Mouse (Mus musculus) hindbrain, embryonic 12.5 days (tissue): ENCODE data around the gene Gimap1. TPM values are rescaled to one million over a fixed set of nuclear protein-coding genes. Genes with fewer than 3 reads are reported as not detected.

ENCODE experiments used
- ATAC-seq: fragments of 200-750 bp; cut with Nextera tagmentation; 2 replicates; pipeline ENCODE4 v1.8.0; 2017; ENCODE audit warnings: moderate TSS enrichment; ENCODE audit not compliant: low FRiP score
- H3K27ac ChIP-seq: fragments of 300-500 bp; sonication (generic); 2 replicates; pipeline ENCODE4 v1.5.1; 2016; ENCODE audit warnings: mild to moderate bottlenecking
- H3K27me3 ChIP-seq: fragments of 300-500 bp; sonication (generic); 2 replicates; pipeline ENCODE4 v1.6.1; 2016; ENCODE audit warnings: mild to moderate bottlenecking
- H3K36me3 ChIP-seq: fragments of 300-500 bp; sonication (generic); 2 replicates; pipeline ENCODE4 v1.6.1; 2016; ENCODE audit warnings: mild to moderate bottlenecking
- H3K4me1 ChIP-seq: fragments of 300-500 bp; sonication (generic); 2 replicates; pipeline ENCODE4 v1.6.1; 2016
- H3K4me2 ChIP-seq: fragments of 300-500 bp; sonication (generic); replicated peaks from 2 replicates; pipeline ENCODE4 v1.6.1; 2016; ENCODE audit warnings: mild to moderate bottlenecking
- H3K4me3 ChIP-seq: fragments of 300-500 bp; sonication (generic); 2 replicates; pipeline ENCODE4 v1.5.1; 2016; ENCODE audit warnings: mild to moderate bottlenecking
- H3K9ac ChIP-seq: fragments of 300-500 bp; sonication (generic); 2 replicates; pipeline ENCODE4 v1.6.1; 2016; ENCODE audit warnings: mild to moderate bottlenecking, moderate library complexity
- H3K9me3 ChIP-seq: fragments of 300-500 bp; sonication (generic); replicated peaks from 2 replicates; pipeline ENCODE4 v1.6.1; 2016; ENCODE audit warnings: mild to moderate bottlenecking
- WGBS: fragments of 180-500 bp; shearing (Covaris S2); methylation state at CpG from one replicate; pipeline ENCODE4 v1.1.7; 2016; 5-methylcytosine and 5-hydroxymethylcytosine counted together
- polyA plus RNA-seq: library from polyadenylated mRNA; unstranded; fragments of >200 nt; fragmentation: Nextera tagmentation; extraction: Ambion mirVana; gene quantifications from 2 replicates; pipeline ENCODE4 v1.2.1, GENCODE M21; 2016

Gene Gimap1
- polyA plus RNA-seq, 1 experiment from 2014 or later: 6.7 TPM

DNA sequence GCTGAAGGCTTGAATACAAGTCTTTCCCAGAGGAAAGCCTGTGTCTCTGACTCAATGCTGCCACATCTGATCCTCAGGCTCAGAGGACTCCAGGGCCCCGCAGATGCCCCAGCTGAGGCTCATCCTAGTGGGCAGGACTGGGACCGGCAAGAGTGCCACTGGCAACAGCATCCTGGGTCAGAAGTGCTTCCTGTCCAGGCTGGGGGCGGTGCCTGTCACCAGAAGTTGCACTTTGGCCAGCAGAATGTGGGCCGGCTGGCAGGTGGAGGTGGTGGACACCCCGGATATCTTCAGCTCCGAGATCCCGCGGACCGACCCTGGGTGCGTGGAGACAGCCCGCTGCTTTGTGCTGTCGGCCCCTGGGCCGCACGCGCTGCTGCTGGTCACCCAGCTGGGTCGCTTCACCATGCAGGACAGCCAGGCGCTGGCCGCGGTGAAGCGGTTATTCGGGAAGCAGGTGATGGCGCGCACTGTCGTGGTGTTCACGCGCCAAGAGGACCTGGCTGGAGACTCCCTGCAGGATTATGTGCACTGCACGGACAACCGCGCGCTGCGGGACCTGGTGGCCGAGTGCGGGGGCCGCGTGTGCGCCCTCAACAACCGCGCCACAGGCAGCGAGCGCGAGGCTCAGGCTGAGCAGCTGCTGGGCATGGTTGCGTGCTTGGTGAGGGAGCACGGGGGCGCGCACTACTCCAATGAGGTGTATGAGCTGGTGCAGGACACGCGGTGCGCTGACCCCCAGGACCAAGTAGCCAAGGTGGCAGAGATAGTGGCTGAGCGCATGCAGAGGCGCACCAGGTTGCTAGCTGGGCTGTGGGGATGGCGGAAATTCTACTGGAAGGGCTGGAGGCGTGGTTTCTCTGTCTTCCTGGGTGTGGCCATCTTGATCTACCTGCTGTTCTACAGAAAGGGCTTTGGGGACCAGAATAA lies 3.8 kb downstream of the Gimap1 start:
- Histone ChIP-seq H3K4me3 (peak overlapping the region; percentile 50), H3K36me3 (no peaks in the 10 kb centered on the region), H3K27me3 (peaks cover 41% of the 10 kb centered on the region), H3K9me3 (no peaks in the 10 kb centered on the region), H3K4me2 (peak overlapping the region; percentile 77), H3K9ac (peak overlapping the region; percentile 56), H3K27ac (no peak overlapping the region), H3K4me1 (peaks cover 13% of the 10 kb centered on the region)
- 2% methylated on average over 52 of the region's 52 CpGs for WGBS
- ATAC-seq: peak; percentile 67; the same call in 1 of the 2 replicates

DNA sequence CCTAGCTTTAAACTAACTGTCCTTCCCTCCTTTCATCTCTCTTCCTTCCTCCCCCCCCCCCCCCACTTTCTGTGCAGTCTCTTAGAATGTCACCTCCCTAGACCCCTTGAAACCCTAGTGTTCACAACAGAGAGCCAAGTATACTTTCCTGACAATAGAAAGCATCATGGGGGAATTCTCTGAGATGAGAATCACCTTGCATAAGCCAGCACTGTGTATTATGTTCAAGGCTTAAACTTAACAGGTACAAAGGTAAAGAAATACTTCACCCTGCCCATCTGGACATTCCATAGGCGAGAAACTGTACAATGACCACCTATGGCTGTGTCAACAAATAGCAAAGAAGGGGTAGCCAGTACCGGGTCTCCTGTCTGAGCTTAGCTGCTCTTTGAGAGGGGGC lies 6.6 kb downstream of the Gimap1 start:
- Histone ChIP-seq H3K36me3 (no peaks in the 10 kb centered on the region), H3K9me3 (no peaks in the 10 kb centered on the region), H3K4me3 (no peak overlapping the region), H3K27me3 (peaks cover 40% of the 10 kb centered on the region), H3K27ac (no peak overlapping the region), H3K4me1 (peaks cover 13% of the 10 kb centered on the region), H3K9ac (no peak overlapping the region), H3K4me2 (no peak overlapping the region)
- no peak for ATAC-seq
- 51% methylated on average over 2 of the region's 2 CpGs for WGBS

DNA sequence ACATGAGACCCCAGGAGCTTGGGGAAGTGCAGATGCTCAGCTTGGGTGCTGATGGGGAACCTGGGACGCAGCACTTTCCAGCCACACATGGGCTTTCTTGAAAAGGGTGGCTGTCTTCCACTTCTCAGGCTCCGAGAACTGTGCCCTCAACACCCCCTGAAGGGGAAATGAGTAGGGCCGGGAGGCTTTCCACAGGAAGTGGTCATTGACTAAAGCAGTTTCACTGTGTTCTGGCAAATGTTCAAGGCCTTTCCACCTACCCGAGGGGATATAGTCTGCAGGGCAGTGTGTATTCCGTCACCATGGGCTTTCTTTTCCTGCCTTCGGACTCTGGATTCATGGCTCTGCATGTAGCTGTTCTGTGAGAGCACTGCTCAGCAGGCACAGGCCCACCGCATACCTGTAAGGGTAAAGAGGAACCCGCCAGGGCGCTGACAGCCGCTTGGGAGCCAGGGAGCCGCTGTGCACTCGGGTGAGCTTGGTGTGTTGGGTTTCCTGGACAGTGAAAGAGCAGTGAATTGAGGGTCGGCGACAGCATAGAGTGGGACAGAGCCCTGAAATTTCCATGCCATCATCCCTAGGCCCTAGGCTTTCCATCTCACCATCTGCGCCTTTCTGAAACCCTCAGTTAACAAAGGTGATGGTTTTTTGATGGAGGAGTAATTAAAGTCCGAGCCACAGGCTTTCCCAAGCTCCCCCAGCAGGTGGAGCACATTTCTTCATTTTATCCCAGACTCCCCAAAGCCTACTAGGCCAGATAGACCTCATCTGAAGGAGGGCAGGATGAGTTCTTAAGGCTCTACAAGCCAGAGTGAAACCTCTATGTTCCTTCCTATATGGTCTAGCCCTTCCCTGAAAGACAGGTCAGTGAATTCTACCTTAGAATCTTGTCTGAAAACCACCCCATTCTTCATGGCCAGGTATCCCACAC lies 7.4 kb downstream of the Gimap1 start, which contains the start of gene Gimap5:
Gene Gimap5, plus strand, starts transcription at position 239 of the 931 bp plus-strand sequence.
- WGBS: 41% methylated on average over 16 of the region's 16 CpGs
- Histone ChIP-seq H3K4me1 (peaks cover 13% of the 10 kb centered on the region), H3K36me3 (no peaks in the 10 kb centered on the region), H3K27me3 (peaks cover 32% of the 10 kb centered on the region), H3K27ac (no peak within 1 kb of the TSS), H3K9ac (no peak within 1 kb of the TSS), H3K4me2 (peak within 1 kb of the TSS; percentile 24), H3K4me3 (no peak within 1 kb of the TSS), H3K9me3 (no peaks in the 10 kb centered on the region)
- ATAC-seq: no peak

DNA sequence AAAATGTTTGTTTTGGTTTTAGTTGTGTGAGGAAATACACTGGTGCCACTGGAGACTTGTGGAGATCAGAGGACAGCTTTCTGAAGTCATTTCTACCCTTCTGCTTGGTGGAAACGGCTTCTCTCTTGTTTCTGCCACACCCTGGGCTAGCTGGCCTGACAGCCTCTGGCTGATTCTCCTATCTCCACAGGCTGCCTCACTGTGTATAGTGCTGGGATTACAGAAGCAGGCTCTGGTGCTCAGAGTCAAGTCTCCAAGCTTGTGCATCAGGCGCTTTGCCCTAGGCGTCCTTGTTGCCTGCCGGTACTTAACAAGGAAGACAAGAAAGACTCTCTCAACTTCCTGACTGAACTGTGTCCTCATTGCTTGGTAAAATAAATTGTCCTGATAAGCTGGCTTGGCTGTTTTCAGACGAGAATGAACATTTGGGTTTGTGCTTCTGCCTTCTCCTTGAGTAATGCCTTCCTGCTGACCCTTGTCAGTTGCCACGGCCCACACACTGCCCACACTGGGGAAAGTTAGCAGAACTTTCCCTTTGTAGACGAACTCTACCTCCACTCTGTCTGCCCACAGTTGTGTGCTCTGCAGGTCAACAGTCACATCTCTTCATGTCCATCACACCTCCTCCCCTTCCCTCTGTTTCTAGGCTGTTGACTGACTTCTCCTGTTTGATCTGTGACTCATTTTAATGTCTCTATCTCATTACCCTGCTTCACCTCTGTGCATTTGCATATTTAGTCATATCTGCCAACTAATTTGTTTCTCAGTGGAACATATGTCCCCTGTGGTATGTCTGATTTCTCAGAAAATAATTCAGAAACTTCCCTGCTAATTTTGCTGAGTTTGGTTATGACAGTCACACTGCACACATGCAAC lies 8.5 kb downstream of the Gimap1 start:
- no peak for ATAC-seq
- WGBS: 81% methylated on average over 7 of the region's 7 CpGs

DNA sequence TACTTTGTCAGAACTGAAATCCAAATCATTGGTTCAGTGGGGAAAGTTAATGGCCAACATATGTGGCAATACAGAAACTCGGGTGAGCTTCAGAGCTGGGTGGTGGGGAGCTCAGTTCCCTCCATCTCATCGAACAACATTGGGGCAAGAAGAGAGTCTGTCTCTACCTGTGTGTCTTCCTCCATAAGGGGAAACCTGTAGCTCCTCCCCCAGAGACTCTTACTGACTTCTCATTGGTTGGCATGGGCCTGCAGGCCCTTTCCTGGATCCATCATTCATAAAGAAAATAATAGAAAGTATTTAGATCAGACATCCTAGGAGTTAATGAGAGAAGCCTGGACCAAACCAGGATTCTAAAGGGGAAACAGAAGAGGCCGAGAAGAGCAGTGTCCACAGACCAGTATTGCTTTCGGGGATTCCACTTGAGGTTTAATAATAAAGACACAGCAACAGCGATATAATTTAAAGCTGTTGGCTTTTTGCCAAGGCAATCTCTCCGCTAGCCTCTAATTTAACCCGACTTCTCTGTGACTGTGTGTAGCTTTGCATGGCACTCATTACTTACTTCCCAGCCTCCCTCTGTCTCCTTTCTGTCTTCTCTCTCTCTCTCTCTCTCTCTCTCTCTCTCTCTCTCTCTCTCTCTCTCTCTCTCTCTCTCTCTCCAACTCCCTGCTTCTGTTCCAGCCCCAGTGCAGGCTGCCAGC lies 24.9 kb downstream of the Gimap1 start:
- no peak for ATAC-seq
- Histone ChIP-seq H3K27ac (no peak overlapping the region), H3K9ac (no peak overlapping the region)

More for the DNA sequence above, 8.5 kb downstream of the Gimap1 start:
- Histone ChIP-seq H3K4me3 (no peak overlapping the region), H3K4me1 (peaks cover 8% of the 10 kb centered on the region), H3K27ac (no peak overlapping the region), H3K9ac (no peak overlapping the region), H3K27me3 (peaks cover 21% of the 10 kb centered on the region), H3K4me2 (no peak overlapping the region), H3K36me3 (no peaks in the 10 kb centered on the region), H3K9me3 (no peaks in the 10 kb centered on the region)

DNA sequence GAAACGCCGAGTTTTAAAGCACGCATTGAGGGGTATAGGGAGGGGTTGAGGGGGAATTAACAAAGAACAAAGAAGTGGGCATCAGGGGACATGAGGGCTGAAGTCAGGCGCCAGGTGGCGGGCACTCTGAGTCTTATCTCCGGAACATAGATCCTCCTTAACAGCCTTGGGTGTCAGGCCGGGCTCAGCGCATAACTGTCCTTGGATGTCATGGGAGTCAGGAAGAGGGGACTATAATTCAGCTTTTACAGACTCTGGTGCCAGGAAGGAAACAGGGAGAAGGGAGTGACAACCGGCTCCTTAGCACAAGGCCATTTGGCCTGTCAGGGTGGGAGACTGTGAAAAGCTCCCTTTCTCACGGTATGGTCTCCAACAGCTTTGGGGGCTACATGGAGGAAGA lies 25.6 kb downstream of the Gimap1 start:
- Histone ChIP-seq H3K36me3 (no peaks in the 10 kb centered on the region), H3K27me3 (no peaks in the 10 kb centered on the region), H3K9ac (no peak overlapping the region), H3K27ac (no peak overlapping the region), H3K4me3 (no peak overlapping the region), H3K4me1 (no peaks in the 10 kb centered on the region), H3K9me3 (no peaks in the 10 kb centered on the region; the same call in 1 of the 2 replicates), H3K4me2 (no peak overlapping the region)
- ATAC-seq: no peak
- WGBS: 94% methylated on average over 10 of the region's 10 CpGs

More for the DNA sequence above, 24.9 kb downstream of the Gimap1 start:
- Histone ChIP-seq H3K4me2 (no peak overlapping the region), H3K27me3 (no peaks in the 10 kb centered on the region), H3K36me3 (no peaks in the 10 kb centered on the region), H3K9me3 (no peaks in the 10 kb centered on the region; the same call in 1 of the 2 replicates), H3K4me3 (no peak overlapping the region), H3K4me1 (no peaks in the 10 kb centered on the region)
- 86% methylated on average over 7 of the region's 7 CpGs for WGBS

DNA sequence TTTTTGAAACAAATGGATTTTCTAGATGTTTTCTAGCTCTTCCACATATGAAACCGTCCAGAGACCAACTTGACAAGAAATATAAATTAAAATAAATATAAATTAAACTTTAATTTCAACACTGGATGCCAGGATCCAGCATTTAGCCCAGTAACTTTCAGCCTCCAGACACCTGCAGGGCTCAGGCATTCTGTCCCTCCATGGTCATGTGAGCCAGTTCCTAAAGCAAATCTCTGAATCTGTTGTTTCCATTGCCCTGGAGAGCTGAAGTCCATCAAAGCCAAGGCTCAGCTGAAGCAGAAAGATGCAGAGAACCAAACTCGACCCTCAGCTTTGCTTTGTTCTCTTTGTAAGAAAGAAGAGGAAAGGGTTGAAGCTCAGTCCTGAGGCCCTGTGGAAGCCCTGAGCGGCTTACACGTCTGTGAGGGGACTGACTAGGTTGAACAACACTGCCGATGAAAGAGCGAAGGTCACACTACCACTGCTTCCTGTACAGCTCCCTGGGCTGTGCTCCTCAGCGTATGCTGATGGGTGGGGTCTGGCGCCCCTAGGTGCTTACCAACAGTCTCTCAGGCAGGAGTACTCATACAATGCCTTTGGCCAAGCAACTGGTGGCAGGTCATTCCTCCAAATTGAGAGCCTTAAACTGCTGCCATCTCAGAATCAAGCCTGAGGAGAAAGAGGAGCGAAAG lies 29.5 kb downstream of the Gimap1 start:
- no peak for ATAC-seq
- Histone ChIP-seq H3K9ac (no peak overlapping the region), H3K4me2 (no peak overlapping the region), H3K36me3 (no peaks in the 10 kb centered on the region), H3K4me3 (no peak overlapping the region), H3K4me1 (0 out of 2 replicates have a peak, but pooled peaks cover 4% of the 10 kb centered on the region), H3K9me3 (no peaks in the 10 kb centered on the region; the same call in 1 of the 2 replicates), H3K27me3 (no peaks in the 10 kb centered on the region), H3K27ac (no peak overlapping the region)
- 73% methylated on average over 9 of the region's 9 CpGs for WGBS

DNA sequence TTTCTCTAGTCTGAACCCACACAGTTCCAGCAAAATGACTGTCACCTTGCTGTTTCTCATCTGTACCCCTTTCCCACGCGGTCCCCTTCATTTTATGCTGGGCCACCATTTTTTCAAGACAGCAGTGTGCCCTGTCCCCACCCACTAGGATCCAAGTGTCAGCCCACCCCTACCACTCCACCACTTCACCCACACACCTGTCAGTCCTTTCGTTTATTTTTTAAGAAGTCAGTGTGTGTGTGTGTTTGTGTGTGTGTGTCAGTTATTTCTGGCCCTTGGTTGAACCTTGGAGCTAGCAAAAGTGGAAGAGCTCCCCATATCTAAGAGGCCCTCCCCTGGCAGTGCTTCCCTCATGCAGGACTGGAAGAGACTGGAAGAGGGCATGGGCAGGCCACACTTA lies 30.1 kb downstream of the Gimap1 start:
- Histone ChIP-seq H3K9ac (no peak overlapping the region), H3K9me3 (no peaks in the 10 kb centered on the region; the same call in 1 of the 2 replicates), H3K36me3 (no peaks in the 10 kb centered on the region), H3K4me1 (0 out of 2 replicates have a peak, but pooled peaks cover 4% of the 10 kb centered on the region), H3K27ac (no peak overlapping the region), H3K27me3 (no peaks in the 10 kb centered on the region), H3K4me2 (no peak overlapping the region), H3K4me3 (no peak overlapping the region)
- no peak for ATAC-seq
- WGBS: 89% methylated on average over 3 of the region's 3 CpGs

DNA sequence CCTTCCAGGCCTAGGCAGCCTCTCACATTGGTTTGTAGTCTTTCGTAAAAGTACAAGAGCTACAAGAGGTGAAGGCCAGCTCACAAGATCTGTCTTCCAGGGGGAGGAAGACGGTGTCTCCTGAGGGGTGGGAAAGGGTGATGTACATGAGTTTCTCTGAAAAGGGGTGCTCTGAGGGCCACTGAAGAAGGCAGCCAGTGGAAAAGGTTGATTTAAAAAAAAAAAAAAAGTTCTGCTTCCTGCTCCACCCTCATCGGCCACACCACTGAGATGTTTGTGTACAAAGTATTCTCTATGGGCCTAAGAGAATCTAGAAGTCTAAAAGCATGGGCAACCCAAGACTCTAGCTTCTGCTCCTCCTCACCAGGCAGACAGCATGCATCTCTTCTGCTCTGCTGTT lies 31.8 kb downstream of the Gimap1 start, which contains the start of gene Gimap3:
Gene Gimap3, minus strand, starts transcription at position 156 of the 400 bp plus-strand sequence.
- no peak within 1 kb of the TSS for H3K9ac ChIP-seq
- WGBS: 89% methylated on average over 3 of the region's 3 CpGs
- H3K4me3 ChIP-seq: no peak within 1 kb of the TSS
- H3K4me1 ChIP-seq: 0 out of 2 replicates have a peak, but pooled peaks cover 4% of the 10 kb centered on the region
- H3K27me3 ChIP-seq: no peaks in the 10 kb centered on the region
- H3K9me3 ChIP-seq: no peaks in the 10 kb centered on the region
- H3K27ac ChIP-seq: no peak within 1 kb of the TSS
- no peak within 1 kb of the TSS for H3K4me2 ChIP-seq
- no peak for ATAC-seq
- no peaks in the 10 kb centered on the region for H3K36me3 ChIP-seq

DNA sequence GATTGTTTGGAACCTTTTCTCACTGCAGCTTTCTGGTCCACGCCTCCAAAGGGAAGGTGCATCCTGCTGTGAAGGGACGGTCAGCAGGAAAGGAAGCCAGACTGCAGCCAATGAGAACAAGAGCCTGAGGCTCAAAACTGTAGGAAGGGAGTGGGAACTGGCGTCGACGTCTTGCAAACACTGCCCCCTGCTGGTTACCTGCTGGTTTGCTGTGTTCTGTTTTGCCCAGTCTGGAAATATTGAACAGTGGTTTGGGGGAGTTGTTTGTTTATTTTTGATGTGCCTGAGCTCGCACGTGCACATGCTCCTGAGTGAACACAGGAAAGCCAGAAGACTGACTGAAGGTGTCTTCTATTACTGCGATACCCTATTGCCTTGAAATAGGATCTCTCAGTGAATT lies 33.2 kb downstream of the Gimap1 start:
- ATAC-seq: no peak
- Histone ChIP-seq H3K4me3 (no peak overlapping the region), H3K4me2 (no peak overlapping the region), H3K9ac (no peak overlapping the region), H3K27me3 (no peaks in the 10 kb centered on the region), H3K36me3 (no peaks in the 10 kb centered on the region), H3K4me1 (0 out of 2 replicates have a peak, but pooled peaks cover 4% of the 10 kb centered on the region), H3K27ac (no peak overlapping the region), H3K9me3 (no peaks in the 10 kb centered on the region)
- 11% methylated on average over 8 of the region's 8 CpGs for WGBS
